Mouse (Mus musculus) CH12F3 (cell line): ENCODE measurements around the gene Rps6ka4.

Experiments
- in situ Hi-C: fragments of 300-500 bp; cut with MboI; formaldehyde crosslinking; loops from 2 replicates; pipeline ENCODE4 v1.14.3; 2020; ENCODE audit warnings: low sequenced_read_pairs

Gene Rps6ka4

GRCm38 (mm10) chr19:6852393-6853305 is 12.2 kb upstream of the Rps6ka4 start:
- in situ Hi-C loops: no loop called here

DNA sequence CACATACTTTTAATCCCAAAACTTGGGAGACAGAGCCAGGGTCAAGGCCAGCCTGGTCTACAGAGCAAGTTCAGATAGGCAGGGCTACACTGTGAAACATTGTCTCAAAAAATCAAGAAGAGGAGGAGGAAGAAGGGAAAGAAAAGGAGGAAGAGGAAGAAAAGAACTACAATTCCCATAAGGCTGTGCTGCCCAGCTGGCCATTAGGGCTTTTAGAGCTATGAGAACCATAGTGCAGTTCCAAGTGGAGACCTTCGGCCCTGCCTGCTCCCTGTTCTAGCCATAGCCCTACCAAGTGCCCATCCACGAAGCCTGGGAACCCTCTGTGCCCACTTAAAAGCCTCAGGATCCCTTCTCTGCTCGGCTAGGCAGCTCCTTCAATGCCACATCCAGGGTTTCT is 11.1 kb upstream of the Rps6ka4 start:
- in situ Hi-C loops: no loop called here

DNA sequence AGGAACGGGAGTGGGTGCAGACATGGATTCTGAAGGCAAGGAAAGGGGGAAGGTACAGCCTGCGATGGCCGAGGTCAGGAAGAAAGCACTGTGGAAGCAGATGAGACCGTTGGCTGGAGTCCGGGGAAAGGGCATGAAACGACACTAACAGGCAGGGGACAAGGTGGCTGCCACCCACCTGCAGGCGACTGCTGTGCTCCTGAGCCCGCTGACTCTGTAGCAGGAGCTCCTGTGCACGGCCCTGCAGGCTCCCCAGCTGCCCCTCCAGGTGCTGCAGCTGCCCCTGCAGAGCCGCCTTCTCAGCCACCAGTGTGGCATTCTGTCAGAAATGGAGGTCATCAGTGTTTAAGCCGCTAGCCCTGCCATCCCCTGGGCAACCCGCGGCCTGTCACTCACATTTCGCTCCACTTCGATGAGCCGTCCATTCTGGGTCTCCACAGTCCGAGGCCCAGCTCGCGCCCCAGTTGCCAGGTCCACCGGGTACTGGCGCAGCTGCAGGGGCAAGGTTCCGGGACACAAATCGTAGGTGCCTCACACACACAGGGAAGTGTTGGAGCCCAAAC is 9.2 kb upstream of the Rps6ka4 start:
- in situ Hi-C loops: no loop called here

GRCm38 (mm10) chr19:6847841-6848517 is 7.5 kb upstream of the Rps6ka4 start:
- in situ Hi-C loops: no loop called here

- in situ Hi-C loops: no loop called here
These were observed 5.6 kb upstream of the Rps6ka4 start for GRCm38 (mm10) chr19:6846050-6846449.

GRCm38 (mm10) chr19:6842353-6842752 is 1.9 kb upstream of the Rps6ka4 start:
- in situ Hi-C loops: no loop called here

DNA sequence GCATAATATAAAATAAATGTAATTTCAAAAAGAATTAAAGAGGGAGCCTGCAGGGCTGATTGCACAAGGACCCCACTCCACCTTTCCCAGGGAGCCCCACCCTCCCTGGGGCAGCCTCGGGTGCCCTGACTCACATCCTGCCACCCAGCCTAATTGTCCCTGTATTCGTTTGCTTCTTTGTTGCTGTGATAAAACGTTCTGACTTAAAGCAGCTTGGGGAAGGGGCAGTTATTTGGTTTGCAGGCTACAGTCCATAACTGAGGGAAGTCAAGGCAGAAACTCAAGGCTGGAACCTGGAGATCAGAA is 809 bp upstream of the Rps6ka4 start:
- in situ Hi-C loops: no loop called here

DNA sequence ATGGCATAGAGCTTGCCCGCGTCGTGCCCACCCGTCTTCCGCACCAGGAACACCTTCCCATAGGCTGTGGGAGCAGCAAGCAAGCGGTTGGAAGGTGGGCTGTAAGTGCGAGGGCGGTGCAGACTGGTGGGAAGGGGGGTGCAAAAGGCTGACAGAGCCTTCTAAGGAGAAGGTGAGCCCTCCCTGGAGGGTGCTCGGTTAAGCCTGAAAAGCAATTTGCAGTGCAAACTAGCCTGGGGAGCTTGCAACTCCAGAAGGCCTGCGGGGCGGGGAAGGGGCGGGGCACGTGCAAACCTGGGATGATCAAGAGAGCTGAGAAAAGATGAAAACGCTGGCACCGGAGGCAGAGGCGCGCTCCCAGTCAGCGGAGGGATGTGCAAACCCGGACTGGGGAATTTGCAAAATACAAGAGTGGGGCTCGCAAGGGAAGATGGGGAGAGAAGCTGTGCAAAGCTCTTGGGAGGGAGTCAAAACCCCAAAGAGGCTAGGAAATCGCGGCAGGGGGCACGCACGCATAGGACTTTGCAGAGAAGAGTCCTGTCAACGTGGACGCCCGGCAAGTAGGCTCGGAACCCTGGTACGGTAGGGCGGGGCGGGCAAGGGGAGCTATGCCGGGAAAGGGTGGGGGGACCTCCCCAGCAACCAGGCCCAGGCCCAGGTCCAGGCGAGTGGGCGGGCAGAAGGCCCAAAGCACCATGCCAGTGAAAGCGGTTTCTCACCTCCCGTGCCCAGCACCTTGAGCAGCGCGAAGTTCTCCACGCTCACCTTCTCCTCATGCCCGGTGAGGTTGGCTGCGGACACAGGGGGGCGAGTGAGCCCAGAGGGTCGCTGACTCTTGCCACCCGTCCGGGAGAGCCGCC is 591 bp downstream of the Rps6ka4 start:
- in situ Hi-C loops: no loop called here

DNA sequence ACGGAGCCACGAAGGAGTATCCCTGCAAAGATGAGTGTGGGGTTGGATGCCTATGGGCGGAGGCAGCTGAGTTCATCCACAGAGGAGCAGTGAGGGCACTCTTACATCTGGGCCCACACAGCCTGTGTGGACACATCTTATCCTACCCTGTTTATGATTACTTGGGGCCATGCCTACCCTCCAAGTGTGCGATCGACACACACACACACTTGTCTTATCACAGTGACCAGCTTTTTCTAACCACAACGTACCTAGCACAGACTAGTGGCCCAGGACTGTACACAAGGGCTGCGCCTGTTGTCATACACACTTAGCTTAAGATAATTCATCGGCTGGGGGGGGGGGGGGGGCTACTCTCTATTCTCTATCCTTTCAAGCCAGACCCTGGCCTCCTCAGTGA is 8.1 kb downstream of the Rps6ka4 start:
- in situ Hi-C loops: no loop called here

DNA sequence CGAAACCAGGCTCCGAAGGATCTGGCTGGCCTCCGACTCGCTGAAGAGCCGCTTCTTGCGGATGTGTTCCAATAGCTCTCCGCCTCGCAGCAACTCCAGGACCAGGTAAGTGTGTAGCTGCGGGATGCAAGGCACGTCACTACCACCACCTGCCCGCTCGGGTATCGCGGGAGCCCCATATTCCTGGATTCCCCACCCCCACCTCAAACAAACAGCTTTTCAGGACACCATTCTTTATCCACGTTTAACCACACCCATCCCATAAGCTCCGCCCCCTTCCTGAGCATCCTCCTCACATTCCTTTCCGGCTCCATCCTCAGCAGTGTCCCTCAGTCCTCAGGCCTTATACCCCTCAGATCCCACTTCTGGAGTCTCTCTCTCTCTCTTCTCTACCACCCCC is 9.1 kb downstream of the Rps6ka4 start:
- in situ Hi-C loops: no loop called here

GRCm38 (mm10) chr19:6830556-6831316 is 9.7 kb downstream of the Rps6ka4 start:
- in situ Hi-C loops: no loop called here

- in situ Hi-C loops: no loop called here
These were observed 10.4 kb downstream of the Rps6ka4 start for GRCm38 (mm10) chr19:6829870-6830555.

DNA sequence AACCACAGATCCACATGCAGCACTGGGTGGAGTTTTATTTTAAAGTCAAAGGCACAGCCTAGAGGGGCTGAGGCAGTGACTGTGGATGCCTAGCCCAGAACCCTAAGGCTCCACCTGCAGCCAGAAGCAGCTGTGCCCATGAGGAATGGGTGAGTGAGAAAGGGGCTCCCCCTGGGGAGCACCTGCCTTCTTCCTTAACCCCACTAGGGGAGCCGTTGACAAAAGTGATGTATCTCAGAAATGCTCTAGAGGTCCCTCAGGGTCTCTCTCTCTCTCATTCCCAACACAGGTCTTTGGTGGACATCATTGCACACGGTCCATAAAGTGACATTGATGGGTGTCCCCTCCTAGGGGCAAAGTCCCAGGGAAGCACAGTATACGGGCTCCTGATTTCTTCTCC is 11.4 kb downstream of the Rps6ka4 start:
- in situ Hi-C loops: no loop called here

DNA sequence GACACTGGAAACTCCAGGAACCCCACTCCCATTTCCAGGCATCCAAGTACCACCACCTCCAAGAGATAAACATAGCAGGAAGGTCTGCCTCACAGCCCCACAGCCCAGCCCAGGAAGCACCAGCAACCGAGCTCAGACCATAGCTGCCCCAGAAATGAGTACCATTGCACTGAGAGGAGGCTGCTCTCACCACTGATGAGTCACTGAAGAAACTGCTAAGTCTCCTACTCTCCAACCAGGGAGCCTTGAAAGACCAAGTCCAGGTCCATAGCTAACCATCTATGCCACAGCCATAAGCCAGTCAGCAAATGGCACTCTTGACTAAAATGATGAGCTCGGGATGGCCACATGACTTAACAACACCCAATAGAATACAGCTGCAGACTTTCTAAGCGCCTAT is 13.8 kb downstream of the Rps6ka4 start:
- in situ Hi-C loops: no loop called here

GRCm38 (mm10) chr19:6825384-6825783 is 15.1 kb downstream of the Rps6ka4 start:
- in situ Hi-C loops: no loop called here

GRCm38 (mm10) chr19:6820538-6821195 is 19.8 kb downstream of the Rps6ka4 start:
- in situ Hi-C loops: no loop called here

DNA sequence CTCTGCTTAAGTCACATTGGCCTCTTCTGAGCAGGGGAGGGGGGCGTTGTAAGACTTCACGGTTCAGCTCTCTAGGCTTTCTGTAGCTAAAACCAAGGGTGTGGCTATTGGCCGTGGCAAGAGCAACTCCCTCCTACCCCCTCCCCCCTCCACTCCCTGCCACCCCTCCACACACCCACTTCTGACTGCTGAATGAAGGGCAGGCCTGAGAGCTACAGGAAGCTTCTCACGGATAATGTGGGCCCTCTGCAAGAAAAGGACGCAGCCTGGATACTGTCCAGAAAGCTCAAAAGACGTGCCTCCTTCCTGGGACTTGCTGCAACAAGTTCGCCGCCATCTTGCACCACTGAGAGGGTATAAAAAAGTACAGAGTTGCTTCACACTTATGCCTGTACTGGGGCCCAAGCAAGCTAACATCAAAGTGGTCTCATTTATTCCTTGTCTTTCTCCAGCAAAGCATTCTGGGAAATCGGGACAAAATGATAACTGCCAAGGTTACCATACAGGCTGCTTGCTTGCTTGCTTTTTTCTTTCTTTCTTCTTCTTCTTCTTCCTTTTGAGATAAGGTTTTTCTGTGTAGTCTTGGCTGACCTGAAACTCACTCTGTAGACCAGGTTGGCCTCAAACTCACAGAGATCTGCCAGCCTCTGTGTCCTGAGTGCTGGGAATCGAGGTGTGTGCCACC is 21.2 kb downstream of the Rps6ka4 start:
- in situ Hi-C loops: no loop called here

- in situ Hi-C loops: no loop called here
These were observed 25.5 kb downstream of the Rps6ka4 start for GRCm38 (mm10) chr19:6814958-6815357.

DNA sequence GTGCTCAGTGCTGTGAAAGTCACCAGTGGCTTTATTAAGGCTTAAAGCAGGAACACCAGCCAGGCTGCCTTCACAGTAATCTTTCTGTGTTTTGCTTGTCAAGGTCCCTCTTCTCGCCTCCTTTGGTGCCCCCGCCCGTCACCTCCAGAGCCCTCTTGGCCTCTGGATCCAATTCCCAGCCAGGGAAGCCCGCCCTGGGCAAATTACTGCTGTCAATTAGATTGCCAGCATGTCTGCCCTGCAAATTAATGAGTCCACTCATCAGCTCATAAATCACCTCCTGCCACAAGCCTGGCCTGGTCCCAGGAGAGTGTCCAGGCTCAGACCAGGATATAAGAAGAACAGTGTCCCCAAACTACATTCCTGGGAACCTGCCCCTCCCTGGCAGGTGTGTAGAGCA is 26.1 kb downstream of the Rps6ka4 start:
- in situ Hi-C loops: no loop called here
